Mouse (Mus musculus): ENCODE data around the gene Grwd1. TPM values are rescaled to one million over a fixed set of nuclear protein-coding genes. Genes with fewer than 3 reads are reported as not detected.

Grwd1 gene
- polyA plus RNA-seq, 1 experiment from 2014 or later = 19.3 TPM

GRCm38 (mm10) chr7:45802551-45802950 lies 28.2 kb downstream of the Grwd1 start:
- 78% methylated on average over 6 of the region's 6 CpGs for WGBS (ENCODE audit: insufficient replicate concordance)
- no peaks in the 10 kb centered on the region for H3K9me3 ChIP-seq (ENCODE audit: low read length)
- ATAC-seq = no peak
- H3K36me3 ChIP-seq (replicated peaks; ENCODE audit: insufficient read depth, low read length) = peaks cover 7% of the 10 kb centered on the region
- H3K27ac ChIP-seq (ENCODE audit: low read depth) = no peak overlapping the region
- H3K4me2 ChIP-seq (ENCODE audit: low read depth, low read length) = no peak overlapping the region
- peaks cover 34% of the 10 kb centered on the region for H3K27me3 ChIP-seq (ENCODE audit: insufficient read depth, low read length)
- peaks cover 26% of the 10 kb centered on the region for H3K4me1 ChIP-seq (ENCODE audit: insufficient read depth)
- DNase-seq = no peak
- no peak for TF ChIP-seq CTCF (IDR thresholded peaks at IDR 0.05; ENCODE audit: low read depth)
- no peak for TF ChIP-seq EP300 (IDR thresholded peaks at IDR 0.05; ENCODE audit: low read depth)
- no peak overlapping the region for H3K9ac ChIP-seq (replicated peaks)
- H3K4me3 ChIP-seq (ENCODE audit: low read depth, low read length) = no peak overlapping the region

GRCm38 (mm10) chr7:45801348-45801747 lies 29.4 kb downstream of the Grwd1 start:
- Histone ChIP-seq H3K36me3 (replicated peaks; ENCODE audit: insufficient read depth, low read length) (no peaks in the 10 kb centered on the region), H3K4me2 (ENCODE audit: low read depth, low read length) (peak overlapping the region; percentile 75), H3K4me1 (ENCODE audit: insufficient read depth) (peaks cover 26% of the 10 kb centered on the region), H3K4me3 (ENCODE audit: low read depth, low read length) (peak overlapping the region; percentile 32; the same call in 1 of the 2 replicates), H3K27ac (ENCODE audit: low read depth) (no peak overlapping the region), H3K27me3 (ENCODE audit: insufficient read depth, low read length) (peaks cover 43% of the 10 kb centered on the region), H3K9me3 (ENCODE audit: low read length) (no peaks in the 10 kb centered on the region), H3K9ac (replicated peaks) (peak overlapping the region; percentile 30; the same call in 1 of the 2 replicates)
- WGBS (ENCODE audit: insufficient replicate concordance) = 2% methylated on average over 12 of the region's 12 CpGs
- no peak for TF ChIP-seq EP300 (IDR thresholded peaks at IDR 0.05; ENCODE audit: low read depth)
- peak; percentile 100 for TF ChIP-seq CTCF (IDR thresholded peaks at IDR 0.05; ENCODE audit: low read depth)
- DNase-seq (peak; percentile 94), ATAC-seq (peak; percentile 79)

- TF ChIP-seq EP300 (IDR thresholded peaks at IDR 0.05; ENCODE audit: low read depth) (no peak), CTCF (IDR thresholded peaks at IDR 0.05; ENCODE audit: low read depth) (no peak)
- Histone ChIP-seq H3K4me2 (ENCODE audit: low read depth, low read length) (peak overlapping the region; percentile 75), H3K27ac (ENCODE audit: low read depth) (no peak overlapping the region), H3K4me1 (ENCODE audit: insufficient read depth) (peaks cover 26% of the 10 kb centered on the region), H3K9ac (replicated peaks) (peak overlapping the region; percentile 30; the same call in 1 of the 2 replicates), H3K27me3 (ENCODE audit: insufficient read depth, low read length) (peaks cover 43% of the 10 kb centered on the region), H3K9me3 (ENCODE audit: low read length) (no peaks in the 10 kb centered on the region), H3K4me3 (ENCODE audit: low read depth, low read length) (peak overlapping the region; percentile 32; the same call in 1 of the 2 replicates), H3K36me3 (replicated peaks; ENCODE audit: insufficient read depth, low read length) (no peaks in the 10 kb centered on the region)
- WGBS (ENCODE audit: insufficient replicate concordance) = 6% methylated on average over 18 of the region's 25 CpGs
- DNase-seq = peak; percentile 76
- peak; percentile 54 for ATAC-seq
Observed at GRCm38 (mm10) chr7:45800546-45801204, 30.1 kb downstream of the Grwd1 start.

- H3K4me3 ChIP-seq (ENCODE audit: low read depth, low read length) = peak overlapping the region; percentile 32; the same call in 1 of the 2 replicates
Observed at GRCm38 (mm10) chr7:45800001-45800400, 30.7 kb downstream of the Grwd1 start.

GRCm38 (mm10) chr7:45798931-45799330 lies 31.8 kb downstream of the Grwd1 start:
- H3K9ac ChIP-seq (replicated peaks) = no peak overlapping the region
- no peaks in the 10 kb centered on the region for H3K36me3 ChIP-seq (replicated peaks; ENCODE audit: insufficient read depth, low read length)
- no peaks in the 10 kb centered on the region for H3K9me3 ChIP-seq (ENCODE audit: low read length)
- TF ChIP-seq CTCF (IDR thresholded peaks at IDR 0.05; ENCODE audit: low read depth) (no peak), EP300 (IDR thresholded peaks at IDR 0.05; ENCODE audit: low read depth) (no peak)
- peak overlapping the region; percentile 75; the same call in 1 of the 2 replicates for H3K4me2 ChIP-seq (ENCODE audit: low read depth, low read length)
- H3K27me3 ChIP-seq (ENCODE audit: insufficient read depth, low read length) = peaks cover 48% of the 10 kb centered on the region
- H3K4me1 ChIP-seq (ENCODE audit: insufficient read depth) = peaks cover 26% of the 10 kb centered on the region
- no peak overlapping the region for H3K27ac ChIP-seq (ENCODE audit: low read depth)
- ATAC-seq (no peak), DNase-seq (no peak)
- 52% methylated on average over 7 of the region's 7 CpGs for WGBS (ENCODE audit: insufficient replicate concordance)
- peak overlapping the region; percentile 49; the same call in 1 of the 2 replicates for H3K4me3 ChIP-seq (ENCODE audit: low read depth, low read length)

More at GRCm38 (mm10) chr7:45800001-45800400, 30.7 kb downstream of the Grwd1 start:
- no peak for DNase-seq
- WGBS (ENCODE audit: insufficient replicate concordance) = 32% methylated on average over 7 of the region's 7 CpGs
- Histone ChIP-seq H3K27me3 (ENCODE audit: insufficient read depth, low read length) (peaks cover 44% of the 10 kb centered on the region), H3K9ac (replicated peaks) (no peak overlapping the region), H3K4me1 (ENCODE audit: insufficient read depth) (peaks cover 26% of the 10 kb centered on the region), H3K9me3 (ENCODE audit: low read length) (no peaks in the 10 kb centered on the region), H3K36me3 (replicated peaks; ENCODE audit: insufficient read depth, low read length) (no peaks in the 10 kb centered on the region), H3K4me2 (ENCODE audit: low read depth, low read length) (peak overlapping the region; percentile 75), H3K27ac (ENCODE audit: low read depth) (no peak overlapping the region)
- TF ChIP-seq CTCF (IDR thresholded peaks at IDR 0.05; ENCODE audit: low read depth) (no peak), EP300 (IDR thresholded peaks at IDR 0.05; ENCODE audit: low read depth) (no peak)
- ATAC-seq = no peak

- Histone ChIP-seq H3K4me3 (ENCODE audit: low read depth, low read length) (peak overlapping the region; percentile 49), H3K4me2 (ENCODE audit: low read depth, low read length) (peak overlapping the region; percentile 75), H3K4me1 (ENCODE audit: insufficient read depth) (peaks cover 26% of the 10 kb centered on the region), H3K27me3 (ENCODE audit: insufficient read depth, low read length) (peaks cover 53% of the 10 kb centered on the region), H3K36me3 (replicated peaks; ENCODE audit: insufficient read depth, low read length) (no peaks in the 10 kb centered on the region), H3K27ac (ENCODE audit: low read depth) (no peak overlapping the region), H3K9ac (replicated peaks) (peak overlapping the region; percentile 42; the same call in 1 of the 2 replicates), H3K9me3 (ENCODE audit: low read length) (no peaks in the 10 kb centered on the region)
- ATAC-seq (no peak), DNase-seq (peak; percentile 43)
- TF ChIP-seq CTCF (IDR thresholded peaks at IDR 0.05; ENCODE audit: low read depth) = no peak
- no peak for TF ChIP-seq EP300 (IDR thresholded peaks at IDR 0.05; ENCODE audit: low read depth)
- 2% methylated on average over 19 of the region's 19 CpGs for WGBS (ENCODE audit: insufficient replicate concordance)
Observed at GRCm38 (mm10) chr7:45798511-45798836, 32.3 kb downstream of the Grwd1 start.

Measured in liver, postnatal 0 days (tissue).